Mouse (Mus musculus) G1E (cell line): ENCODE measurements around the gene Fezf2. TPM values are rescaled to one million over a fixed set of nuclear protein-coding genes. Genes with fewer than 3 reads are reported as not detected.

Experiments
- ATAC-seq: 2 replicates; pipeline ENCODE4 v1.8.0; 2016; ENCODE audit warnings: mild to moderate bottlenecking; ENCODE audit not compliant: insufficient number of reproducible peaks, poor library complexity, low FRiP score, severe bottlenecking; ENCODE audit errors: extremely low read depth
- DNase-seq: peaks from one replicate; pipeline ENCODE4 v3.0.0; 2012; ENCODE audit warnings: low spot score
- H3K27me3 ChIP-seq: 2 replicates; pipeline ENCODE4 v1.6.1; 2012; ENCODE audit warnings: mild to moderate bottlenecking, low read length, inconsistent platforms; ENCODE audit not compliant: insufficient read depth
- H3K36me3 ChIP-seq: replicated peaks from 2 replicates; pipeline ENCODE3; 2012; ENCODE audit warnings: mild to moderate bottlenecking, inconsistent platforms
- H3K4me1 ChIP-seq: 2 replicates; pipeline ENCODE4 v1.6.1; 2012; ENCODE audit warnings: low read depth, low read length, inconsistent platforms, mixed read lengths; ENCODE audit not compliant: insufficient read depth
- H3K4me3 ChIP-seq: 2 replicates; pipeline ENCODE4 v1.5.1; 2012; ENCODE audit warnings: low read depth, mild to moderate bottlenecking, inconsistent platforms, low read length, moderate library complexity, mixed read lengths
- H3K9me3 ChIP-seq: replicated peaks from 2 replicates; pipeline ENCODE4 v1.6.1; 2012; ENCODE audit warnings: inconsistent platforms
- CTCF ChIP-seq: IDR thresholded peaks from 2 replicates; pipeline ENCODE4 v1.5.1; 2012; ENCODE audit warnings: low read depth, low read length, inconsistent platforms, mixed read lengths
- GATA1 ChIP-seq: IDR thresholded peaks from 2 replicates; pipeline ENCODE4 v1.6.1; 2012; ENCODE audit warnings: borderline replicate concordance, low read length, inconsistent platforms, mixed read lengths
- GATA2 ChIP-seq: IDR thresholded peaks from 2 replicates; pipeline ENCODE4 v1.6.1; 2012; ENCODE audit warnings: low read depth, low read length, inconsistent platforms, borderline replicate concordance
- POLR2AphosphoS5 ChIP-seq: IDR thresholded peaks from 2 replicates; pipeline ENCODE4 v1.6.1; 2012; ENCODE audit warnings: low read depth, low read length, inconsistent platforms; ENCODE audit not compliant: insufficient replicate concordance
- TAL1 ChIP-seq: conservative IDR thresholded peaks from 2 replicates; pipeline ENCODE4 v1.6.1; 2012; ENCODE audit warnings: low read depth, low read length, inconsistent platforms, mixed read lengths
- polyA plus RNA-seq: library from polyadenylated mRNA; stranded (reverse); fragments of >175 nt; gene quantifications from 2 replicates; pipeline ENCODE4 v1.2.3, GENCODE M21; 2012
- total RNA-seq, 2 experiments: library from RNA; stranded (forward) in 1 of 2; stranded (reverse) in 1 of 2; fragments of 200-1000 nt in 1 of 2; fragments of >200 nt in 1 of 2; fragmentation: Nextera tagmentation in 1 of 2; gene quantifications; 2 replicates each; pipeline ENCODE4 v1.2.3; 2014 to 2017

The Fezf2 gene
- total RNA-seq (2014; fragmentation: Nextera tagmentation) (not detected in 2 replicates), total RNA-seq (2017) (0.11 TPM in 1 of 2 replicates, not detected in the other), polyA plus RNA-seq (not detected in 2 replicates)

DNA sequence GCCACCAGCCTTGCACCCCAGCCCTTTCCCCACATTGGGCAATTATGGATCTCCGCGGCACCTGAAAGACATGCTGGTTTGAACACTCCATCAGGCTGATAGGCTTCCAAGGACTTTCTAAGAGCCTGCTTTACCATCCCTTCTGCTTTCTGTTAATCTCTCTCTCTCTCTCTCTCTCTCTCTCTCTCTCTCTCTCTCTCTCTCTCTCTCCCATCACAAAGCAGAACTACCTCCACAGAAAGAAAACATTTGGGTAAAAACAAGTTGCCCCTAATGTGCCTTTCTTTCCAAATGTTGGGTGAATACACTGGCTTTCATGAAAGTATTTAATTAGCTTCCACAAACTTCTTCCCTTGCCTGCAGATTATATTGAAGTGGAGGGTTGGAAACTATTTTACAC lies at the start of gene Fezf2:
TSS of gene Fezf2 (minus strand) at position 101 of the 400 bp plus-strand sequence.
- peaks cover 10% of the 10 kb centered on the region; the same call in 1 of the 2 replicates for H3K27me3 ChIP-seq
- no peaks in the 10 kb centered on the region for H3K4me1 ChIP-seq
- peaks cover 31% of the 10 kb centered on the region for H3K9me3 ChIP-seq
- H3K36me3 ChIP-seq, result no peaks in the 10 kb centered on the region
- DNase-seq (no peak), ATAC-seq (no peak)
- no peak for TF ChIP-seq GATA1
- TF ChIP-seq POLR2AphosphoS5, result no peak
- no peak for TF ChIP-seq CTCF
- TF ChIP-seq TAL1, result no peak
- TF ChIP-seq GATA2, result no peak
- H3K4me3 ChIP-seq, result no peak within 1 kb of the TSS

DNA sequence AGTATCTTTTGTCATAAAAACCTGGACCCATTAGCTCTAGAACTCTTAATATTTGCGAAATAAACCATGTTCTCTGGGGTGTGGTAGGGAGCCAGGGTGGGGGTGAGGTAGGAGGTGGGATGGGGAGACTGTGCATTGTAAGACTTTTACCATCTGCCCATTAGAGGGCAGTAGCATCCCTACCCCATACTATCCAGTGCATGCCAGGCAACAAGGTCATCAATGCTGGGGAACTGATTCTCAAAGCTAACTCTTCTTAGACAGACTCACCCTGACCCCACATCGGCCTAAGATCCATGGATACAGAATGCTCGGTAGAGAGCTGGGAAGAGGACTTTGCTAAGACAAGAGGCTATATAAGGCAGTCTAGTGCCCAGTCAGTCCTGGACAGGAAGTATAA lies 49.6 kb upstream of the Fezf2 start:
- ATAC-seq (no peak), DNase-seq (no peak)
- Histone ChIP-seq H3K4me3 (no peak overlapping the region), H3K27me3 (no peaks in the 10 kb centered on the region), H3K36me3 (no peaks in the 10 kb centered on the region), H3K4me1 (no peaks in the 10 kb centered on the region), H3K9me3 (no peaks in the 10 kb centered on the region)
- TF ChIP-seq TAL1, result no peak
- no peak for TF ChIP-seq GATA1
- no peak for TF ChIP-seq POLR2AphosphoS5
- TF ChIP-seq GATA2, result no peak
- TF ChIP-seq CTCF, result no peak

DNA sequence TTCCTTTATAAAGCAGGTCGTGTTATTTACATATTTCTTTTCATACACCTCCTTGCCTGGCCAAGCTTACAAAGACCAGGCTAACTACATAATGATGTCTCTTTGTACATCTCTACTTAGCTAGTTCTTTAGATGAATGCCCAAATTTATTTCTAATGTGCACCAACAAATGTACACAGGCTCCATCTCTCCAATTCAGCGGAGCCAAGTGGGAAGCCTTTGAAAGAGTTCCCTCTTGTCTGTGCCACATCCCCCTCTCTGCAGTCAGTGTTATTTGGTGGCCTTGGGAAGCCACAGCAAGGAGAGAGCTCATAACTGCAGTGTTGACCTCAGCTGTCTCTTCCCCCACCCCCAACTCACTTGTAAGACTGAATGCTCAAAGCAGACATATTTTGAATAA lies 46.3 kb upstream of the Fezf2 start:
- no peak overlapping the region for H3K4me3 ChIP-seq
- no peaks in the 10 kb centered on the region for H3K4me1 ChIP-seq
- ATAC-seq (no peak), DNase-seq (no peak)
- H3K9me3 ChIP-seq, result no peaks in the 10 kb centered on the region
- no peaks in the 10 kb centered on the region for H3K36me3 ChIP-seq
- TF ChIP-seq CTCF (no peak), GATA2 (no peak)
- no peaks in the 10 kb centered on the region for H3K27me3 ChIP-seq

DNA sequence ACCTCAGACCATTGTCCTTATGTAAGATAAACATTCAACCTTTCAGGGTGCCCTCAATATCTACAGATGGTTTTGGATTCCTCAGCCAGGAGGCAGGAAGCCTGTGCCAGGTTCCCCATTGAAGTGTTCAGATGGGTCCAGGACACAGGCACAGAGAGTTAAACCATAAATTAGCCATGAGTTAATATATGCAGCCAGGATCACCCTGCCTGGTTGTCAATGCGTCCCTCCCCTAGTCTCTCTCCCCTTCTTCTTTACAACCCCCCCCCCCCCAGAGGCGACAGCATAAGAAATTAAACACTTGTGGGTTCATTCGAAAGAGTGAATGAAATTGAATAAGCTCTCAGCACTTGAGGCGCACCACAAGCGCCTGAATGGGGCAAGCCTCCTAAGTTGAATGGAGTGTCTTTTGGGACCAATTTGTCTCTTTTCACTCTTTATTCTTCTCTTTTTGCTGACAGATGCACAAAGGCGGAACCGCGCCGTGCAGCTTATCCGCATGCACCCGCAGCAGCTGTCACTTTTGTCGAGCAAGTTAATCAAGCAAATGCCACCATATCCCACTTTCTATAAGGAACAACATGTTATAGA lies 45.4 kb upstream of the Fezf2 start:
- no peaks in the 10 kb centered on the region for H3K9me3 ChIP-seq
- no peaks in the 10 kb centered on the region for H3K27me3 ChIP-seq
- DNase-seq, result no peak
- no peaks in the 10 kb centered on the region for H3K4me1 ChIP-seq
- no peak for TF ChIP-seq TAL1
- TF ChIP-seq GATA2, result no peak
- no peak for TF ChIP-seq CTCF
- TF ChIP-seq GATA1, result no peak
- no peak for TF ChIP-seq POLR2AphosphoS5
- no peak overlapping the region for H3K4me3 ChIP-seq
- ATAC-seq, result no peak
- H3K36me3 ChIP-seq, result no peaks in the 10 kb centered on the region

DNA sequence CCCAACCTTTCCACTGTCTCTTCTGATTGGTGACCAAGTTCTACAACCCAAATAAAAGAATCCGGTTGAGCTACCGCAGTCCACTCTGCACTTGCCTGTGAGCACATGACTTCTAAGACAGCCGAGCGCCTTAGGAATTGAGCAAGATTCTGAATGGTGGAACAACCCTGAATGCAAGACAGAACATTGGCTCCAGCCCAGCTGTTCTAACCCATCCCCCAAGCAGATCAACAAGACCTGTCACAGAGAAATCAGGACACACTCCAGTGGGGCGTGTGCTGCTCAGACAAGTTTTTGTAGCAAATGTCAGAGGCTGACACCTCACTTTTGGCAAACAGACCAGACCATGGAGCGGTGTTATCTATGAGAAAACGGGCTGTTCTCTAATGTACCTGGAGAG lies 43.2 kb upstream of the Fezf2 start:
- no peaks in the 10 kb centered on the region for H3K4me1 ChIP-seq
- TF ChIP-seq GATA2 (no peak), GATA1 (no peak)
- no peaks in the 10 kb centered on the region for H3K9me3 ChIP-seq
- H3K36me3 ChIP-seq, result no peaks in the 10 kb centered on the region
- no peak for DNase-seq
- no peak overlapping the region for H3K4me3 ChIP-seq
- ATAC-seq, result no peak
- no peaks in the 10 kb centered on the region for H3K27me3 ChIP-seq

DNA sequence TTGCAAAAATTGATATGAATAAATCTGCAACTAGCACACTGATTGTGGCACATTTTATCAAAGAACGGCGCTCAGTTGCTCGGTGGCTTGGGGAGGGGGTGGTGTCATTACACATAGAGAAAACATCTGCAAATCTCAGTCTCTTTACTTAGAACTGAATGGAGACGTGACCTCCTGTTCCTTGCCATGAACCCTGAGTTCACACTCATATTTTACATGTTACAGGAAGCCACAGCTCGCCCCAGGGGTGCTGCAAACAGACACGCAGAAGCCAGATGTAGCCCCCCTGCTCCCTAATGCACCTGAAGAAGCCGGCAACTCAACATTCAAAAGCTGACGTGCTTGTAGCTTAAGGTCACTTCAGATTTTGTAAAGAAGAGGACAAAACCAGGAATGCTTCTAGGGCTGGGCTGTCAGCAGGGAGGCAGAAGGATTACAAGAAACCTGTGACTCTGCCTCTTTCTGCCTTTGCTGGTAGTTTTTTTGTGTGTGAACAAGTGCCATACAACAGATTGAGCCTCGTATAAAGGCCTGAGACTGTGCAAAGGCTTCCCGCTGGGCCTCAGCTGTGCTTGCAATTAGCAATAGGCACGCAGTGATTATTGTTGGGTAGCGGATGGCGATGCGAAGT lies 40.9 kb upstream of the Fezf2 start:
- no peak overlapping the region for H3K4me3 ChIP-seq
- no peaks in the 10 kb centered on the region for H3K36me3 ChIP-seq
- TF ChIP-seq POLR2AphosphoS5, result no peak
- no peak for TF ChIP-seq CTCF
- no peak for TF ChIP-seq GATA2
- TF ChIP-seq TAL1, result no peak
- TF ChIP-seq GATA1, result no peak
- H3K9me3 ChIP-seq, result no peaks in the 10 kb centered on the region
- DNase-seq (no peak), ATAC-seq (no peak)
- no peaks in the 10 kb centered on the region for H3K4me1 ChIP-seq
- no peaks in the 10 kb centered on the region for H3K27me3 ChIP-seq
